Mouse (Mus musculus) heart, postnatal 25 days (tissue): ENCODE results near the gene Zfp316. TPM values are rescaled to one million over a fixed set of nuclear protein-coding genes. Genes with fewer than 3 reads are reported as not detected.

Source experiments
- DNase-seq: peaks from one replicate; pipeline ENCODE4 v3.0.0; 2022; ENCODE audit warnings: low spot score
- intact Hi-C: fragments of 180-260 bp; cut with DNase I; formaldehyde crosslinking; loops from one replicate; pipeline ENCODE4 v1.15.1; 2025
- total RNA-seq, 2 experiments: library from RNA; stranded (reverse); gene quantifications; 2 replicates each; pipeline ENCODE4 v1.2.3; 2021

Gene Zfp316
- total RNA-seq, 2 experiments from 2014 or later: 4.8 to 5.7 TPM

- intact Hi-C loops: no loop called here
- no peak for DNase-seq
Measured at GRCm38 (mm10) chr5:143288378-143288911, 18.6 kb upstream of the Zfp316 start.

DNA sequence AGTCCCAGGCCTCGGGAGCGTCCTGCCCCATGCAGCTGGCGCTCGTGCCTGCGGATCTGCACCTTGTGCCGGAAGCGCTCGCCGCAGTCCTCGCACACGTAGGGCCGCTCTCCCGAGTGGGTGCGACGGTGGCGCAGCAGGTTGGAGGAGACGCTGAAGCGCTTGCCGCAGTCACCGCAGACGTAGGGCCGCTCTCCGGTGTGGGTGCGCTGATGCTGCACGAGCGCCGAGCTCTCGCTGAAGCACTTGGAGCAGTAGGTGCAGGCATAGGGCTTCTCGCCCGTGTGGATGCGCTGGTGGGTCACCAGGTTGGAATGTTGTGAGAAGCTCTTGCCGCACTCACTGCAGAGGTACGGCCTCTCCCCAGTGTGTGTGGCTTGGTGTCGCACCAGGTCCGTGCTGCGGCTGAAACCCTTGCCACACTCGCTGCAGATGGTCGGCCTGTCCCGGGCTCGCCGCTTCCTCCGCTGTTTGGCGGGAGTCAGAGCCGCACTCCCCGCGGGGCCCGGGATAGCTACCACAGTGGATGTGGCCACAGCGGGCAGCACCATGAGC is 18.0 kb upstream of the Zfp316 start:
- no peak for DNase-seq
- intact Hi-C loops: no loop called here

DNA sequence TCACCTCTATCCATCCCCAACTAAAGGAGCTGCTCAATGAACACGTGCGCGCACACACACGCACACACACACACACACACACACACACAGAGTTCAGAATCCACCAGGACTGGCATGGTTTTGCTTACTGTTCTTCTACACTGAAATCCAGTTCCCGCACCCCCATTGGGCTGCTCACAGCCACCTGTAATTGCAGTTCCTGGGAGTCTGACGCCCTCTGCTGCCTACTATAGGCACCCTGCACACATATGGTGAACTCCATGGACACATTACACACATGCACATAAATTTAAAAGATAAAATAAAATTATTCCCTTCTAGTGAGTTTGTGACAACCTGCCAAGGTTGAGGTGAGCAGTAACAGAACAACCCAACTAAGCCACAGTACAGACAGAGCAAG is 14.9 kb upstream of the Zfp316 start:
- no peak for DNase-seq
- intact Hi-C loops: no loop called here

DNA sequence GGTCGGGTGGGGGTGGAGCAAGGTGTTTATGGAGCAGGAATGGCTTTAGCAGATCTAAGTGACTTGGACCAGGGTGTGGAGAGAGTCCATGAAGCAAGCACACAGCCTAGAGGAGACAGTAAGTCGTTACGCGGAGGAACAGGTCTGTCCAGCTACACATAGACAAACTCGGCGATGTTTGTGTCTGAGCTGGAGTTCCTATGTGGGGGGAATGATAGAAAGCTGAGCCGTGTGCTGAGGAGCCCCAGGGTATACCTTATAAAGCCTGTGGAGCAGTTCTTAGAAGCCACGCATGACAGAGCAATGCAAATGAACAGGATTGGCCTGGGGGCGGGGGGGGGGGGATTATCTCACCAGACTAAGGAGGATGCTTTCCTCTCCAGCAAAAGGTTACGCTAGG is 9.4 kb upstream of the Zfp316 start:
- DNase-seq: no peak
- intact Hi-C loops: no loop called here

DNA sequence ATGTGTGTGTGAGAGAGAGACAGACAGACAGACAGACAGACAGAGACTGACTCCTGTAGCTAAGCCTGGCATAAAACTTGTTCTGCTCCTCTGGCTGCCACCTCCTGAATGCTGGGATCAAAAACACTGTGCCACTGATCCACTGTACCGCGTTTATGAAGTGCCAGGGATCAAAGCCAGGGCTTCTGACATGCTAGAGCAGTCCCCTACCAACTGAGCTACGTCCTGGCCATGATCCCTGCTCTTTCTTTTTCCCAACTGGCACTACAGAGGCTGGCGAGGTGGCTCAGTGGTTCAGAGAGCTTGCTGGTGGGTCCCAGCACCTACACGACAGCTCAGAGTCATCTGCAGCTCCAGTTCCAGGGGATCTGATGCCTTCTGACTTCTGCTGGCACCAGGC is 5.9 kb upstream of the Zfp316 start:
- no peak for DNase-seq
- intact Hi-C loops: no loop called here

- no peak for DNase-seq
- intact Hi-C loops: no loop called here
Measured at GRCm38 (mm10) chr5:143272540-143273330, 2.9 kb upstream of the Zfp316 start.

DNA sequence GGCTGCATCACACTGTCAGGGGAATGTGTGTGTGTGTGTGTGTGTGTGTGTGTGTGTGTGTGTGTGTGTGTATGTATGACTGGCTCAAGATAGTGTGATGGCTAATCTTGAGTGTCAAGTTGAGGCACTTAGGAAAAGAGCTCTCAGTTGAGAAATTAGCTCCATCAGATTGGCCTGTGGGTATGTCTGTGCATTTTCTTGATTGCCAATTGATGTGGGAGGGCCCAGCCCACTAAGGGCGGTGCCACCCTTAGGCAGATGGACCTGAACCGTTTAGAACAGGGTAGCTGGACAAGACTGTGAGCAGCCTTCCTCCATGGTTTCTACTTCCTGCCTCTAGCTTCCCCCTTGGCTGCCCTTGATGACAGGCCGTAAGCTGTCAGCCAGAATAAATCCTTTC is 2.3 kb upstream of the Zfp316 start:
- intact Hi-C loops: no loop called here
- no peak for DNase-seq

DNA sequence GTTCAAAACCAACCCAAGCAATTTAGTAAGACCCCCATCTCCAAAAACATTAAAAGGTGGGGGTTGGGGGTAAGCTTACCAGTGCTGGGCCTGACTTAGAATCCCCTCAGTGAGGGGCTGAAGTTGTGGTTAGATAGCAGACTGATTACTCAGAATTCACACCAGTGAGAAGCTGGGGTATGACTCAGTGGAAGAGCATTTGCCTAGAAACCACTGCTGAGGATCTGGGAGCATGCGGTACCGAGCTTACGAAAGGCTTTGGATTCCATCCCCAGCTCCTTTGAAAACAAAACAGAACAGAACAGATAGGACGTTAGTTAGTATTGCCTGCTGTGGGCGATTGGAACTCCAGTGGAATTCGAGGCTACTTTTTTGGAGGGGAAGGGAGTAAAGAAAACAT is 1.8 kb upstream of the Zfp316 start:
- no peak for DNase-seq
- intact Hi-C loops: no loop called here

GRCm38 (mm10) chr5:143270151-143270519 is 313 bp upstream of the Zfp316 start:
- no peak for DNase-seq
- intact Hi-C loops: no loop called here

- intact Hi-C loops: no loop called here
- no peak for DNase-seq
Measured at GRCm38 (mm10) chr5:143268985-143269362, 848 bp downstream of the Zfp316 start.

DNA sequence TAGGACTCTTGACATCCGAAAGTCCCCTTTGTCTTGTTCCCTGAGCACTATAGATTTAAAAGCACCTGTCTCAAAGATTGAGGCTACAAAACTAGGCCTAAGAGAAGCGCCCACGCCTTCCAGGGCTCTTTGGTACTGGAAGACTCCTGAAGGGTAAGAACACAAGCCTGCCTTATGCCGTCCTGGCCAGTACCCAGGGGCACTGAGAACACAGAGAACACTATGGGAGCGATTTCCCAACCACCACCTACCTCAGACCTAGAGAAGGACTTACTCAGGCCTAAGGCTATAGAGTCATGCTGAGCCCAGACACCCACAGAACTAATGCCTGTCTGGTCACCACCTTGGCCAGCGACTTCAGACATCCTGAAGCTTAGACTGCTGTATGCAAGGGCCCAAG is 3.0 kb downstream of the Zfp316 start:
- intact Hi-C loops: no loop called here
- no peak for DNase-seq

GRCm38 (mm10) chr5:143265409-143265808 is 4.4 kb downstream of the Zfp316 start:
- intact Hi-C loops: no loop called here
- DNase-seq: no peak

GRCm38 (mm10) chr5:143264689-143265088 is 5.1 kb downstream of the Zfp316 start:
- no peak for DNase-seq
- intact Hi-C loops: no loop called here

- intact Hi-C loops: no loop called here
- DNase-seq: no peak
Measured at GRCm38 (mm10) chr5:143261636-143262035, 8.2 kb downstream of the Zfp316 start.

- intact Hi-C loops: no loop called here
- DNase-seq: no peak
Measured at GRCm38 (mm10) chr5:143255802-143256201, 14.0 kb downstream of the Zfp316 start.

DNA sequence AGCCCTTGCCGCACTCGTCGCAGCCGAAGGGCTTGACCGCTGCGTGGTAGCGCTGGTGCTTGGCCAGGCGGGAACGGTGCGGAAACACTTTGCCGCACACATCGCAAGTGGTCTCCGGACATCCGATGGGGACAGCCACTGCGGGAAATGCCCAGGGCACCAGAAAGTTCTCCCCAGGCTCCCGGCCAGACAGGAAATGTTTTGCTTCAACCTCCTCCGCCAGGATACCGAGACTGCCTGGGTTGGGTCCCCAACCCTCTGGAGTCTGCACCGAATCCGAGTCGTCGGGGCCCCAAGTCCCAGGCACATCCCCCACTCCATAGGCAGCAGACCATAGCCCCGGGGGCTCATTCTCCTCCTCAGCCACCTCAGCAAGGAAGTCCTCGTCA is 14.7 kb downstream of the Zfp316 start:
- intact Hi-C loops: no loop called here
- no peak for DNase-seq

DNA sequence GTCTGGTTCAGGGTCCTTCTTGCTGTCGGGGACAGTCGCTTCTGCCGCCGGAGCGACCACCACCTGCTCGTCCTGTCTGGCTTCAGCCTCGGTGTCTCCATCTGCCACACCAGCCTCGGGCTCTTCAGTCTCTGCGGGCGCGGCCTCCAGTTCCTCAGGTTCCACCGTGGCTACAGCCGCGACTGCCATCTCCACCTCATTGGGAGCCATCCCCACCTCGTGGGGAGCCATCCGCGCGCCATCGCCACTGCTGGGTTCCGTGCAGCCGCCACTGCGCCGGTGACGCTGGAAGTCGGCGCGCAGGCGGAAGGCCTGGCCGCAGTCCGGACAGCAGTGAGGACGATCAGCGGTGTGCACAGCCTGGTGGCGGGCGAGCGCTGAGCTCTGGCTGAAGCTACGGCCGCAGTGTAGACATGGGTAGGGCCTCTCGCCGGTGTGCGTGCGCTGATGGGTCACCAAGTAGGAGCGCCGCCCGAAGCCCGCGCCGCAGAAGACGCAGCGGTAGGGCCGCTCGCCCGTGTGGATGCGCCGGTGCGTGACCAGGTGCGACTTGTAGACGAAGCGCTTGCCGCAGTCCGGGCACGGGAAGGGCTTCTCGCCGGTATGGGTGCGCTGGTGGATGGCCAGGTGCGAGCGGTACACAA is 15.2 kb downstream of the Zfp316 start:
- intact Hi-C loops: no loop called here

GRCm38 (mm10) chr5:143253881-143254486 is 15.8 kb downstream of the Zfp316 start:
- DNase-seq: no peak
- intact Hi-C loops: no loop called here

More for the DNA sequence above, 15.2 kb downstream of the Zfp316 start:
- no peak for DNase-seq

DNA sequence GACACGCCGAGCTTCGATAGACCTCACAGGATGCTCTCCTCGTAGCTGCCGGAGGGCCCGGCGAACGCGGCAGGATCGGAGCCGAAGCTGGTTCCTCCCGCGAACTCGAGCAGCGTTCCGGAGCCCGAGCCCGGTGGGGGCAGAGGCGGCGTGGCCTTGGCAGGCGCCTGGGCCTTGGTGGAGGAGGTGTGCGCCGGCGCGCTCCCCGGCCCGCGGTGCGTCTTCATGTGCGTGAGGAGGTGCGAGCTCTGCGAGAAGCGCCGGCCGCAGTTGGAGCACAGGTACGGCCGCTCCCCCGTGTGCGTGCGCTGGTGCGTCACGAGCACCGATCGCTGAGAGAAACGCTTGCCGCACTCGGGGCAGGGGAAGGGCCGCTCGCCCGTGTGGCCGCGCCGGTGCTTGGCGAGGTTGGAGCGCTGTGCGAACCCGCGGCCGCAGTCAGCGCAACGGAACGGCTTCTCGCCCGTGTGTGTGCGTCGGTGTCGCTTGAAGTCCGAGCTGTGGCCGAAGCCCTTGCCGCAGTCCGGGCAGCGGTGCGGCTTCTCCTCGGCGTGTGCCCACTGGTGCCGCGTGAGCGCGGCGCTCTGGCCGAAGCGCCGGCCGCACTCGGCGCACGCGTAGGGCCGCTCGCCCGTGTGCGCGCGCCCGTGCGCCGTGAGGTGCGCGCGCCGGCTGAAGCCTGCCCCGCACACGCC is 16.5 kb downstream of the Zfp316 start:
- DNase-seq: no peak
- intact Hi-C loops: no loop called here

DNA sequence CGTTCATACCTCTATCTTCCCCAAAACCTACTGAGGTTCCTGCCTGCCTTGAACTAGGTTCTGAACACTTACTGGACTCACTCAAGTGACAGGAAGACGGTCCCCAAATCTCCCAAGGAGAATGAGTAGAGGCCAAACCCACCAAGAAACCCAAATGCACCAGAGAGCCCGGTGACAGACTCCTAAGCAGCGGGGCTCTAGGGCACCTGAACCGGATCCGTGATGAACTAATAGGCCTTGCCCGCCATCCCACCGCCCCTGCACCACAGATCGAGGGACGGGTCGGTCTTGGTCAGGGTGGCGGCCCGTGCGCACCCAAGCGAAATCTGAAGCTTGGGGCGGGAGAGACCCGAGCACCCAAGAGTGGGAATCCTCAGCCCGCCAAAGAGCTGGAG is 17.0 kb downstream of the Zfp316 start:
- DNase-seq: no peak
- intact Hi-C loops: no loop called here
